Mouse (Mus musculus) CD8-positive naive resting alpha-beta T cell, adult 2 months (primary cell): ENCODE measurements around the gene Gm20708.
A peak's percentile ranks its signal among the peaks of the same experiment; 100 is the strongest.
"Not testable (repeated sequence)": the region's sequence is repeated elsewhere in the genome, so short reads cannot be mapped to it uniquely, and the experiment has no call there.

ENCODE experiments used
- DNase-seq, 2 experiments: peaks; one replicate each; pipeline ENCODE4 v3.0.0; 2022; ENCODE audit warnings: low read depth in 2 of 2, low spot score in 2 of 2

Gene Gm20708

GRCm38 (mm10) chr11:117806781-117807180, 2.7 kb upstream of the Gm20708 start:
- no peak for DNase-seq

DNA sequence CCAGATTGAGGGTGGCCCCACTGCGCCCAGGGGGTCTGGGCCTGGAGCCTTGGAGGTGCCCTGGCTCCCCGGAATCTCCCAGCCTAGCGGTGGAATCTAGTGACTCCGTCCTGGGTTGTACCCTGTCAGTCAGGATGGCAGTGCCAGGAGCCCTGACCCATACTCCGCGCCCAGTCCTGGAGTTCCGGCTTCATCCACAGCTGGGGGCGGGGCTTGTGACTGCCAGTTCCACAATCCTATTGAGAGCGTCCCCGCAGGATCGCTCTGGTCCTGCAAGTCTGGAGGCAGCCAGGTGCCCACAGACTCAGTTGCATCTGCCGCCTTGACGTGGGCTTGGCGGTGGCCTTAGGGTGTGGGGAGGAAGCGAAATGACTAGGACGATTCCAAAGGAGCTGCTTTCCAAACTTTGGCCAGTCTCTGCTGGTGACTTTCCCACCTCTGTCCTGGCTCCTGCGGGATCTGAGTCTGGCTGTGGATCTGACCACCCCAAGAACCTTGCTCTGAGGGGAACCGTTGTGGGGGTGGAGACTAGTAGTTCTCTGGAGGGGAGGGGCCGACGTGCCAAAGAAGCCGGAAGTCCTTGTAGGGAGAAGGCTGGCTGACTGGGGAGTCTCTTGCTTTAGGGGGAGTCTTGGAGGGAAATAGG, 1.1 kb downstream of the Gm20708 start:
- DNase-seq: peak; percentile 54 to 76

- no peak for DNase-seq
Observed at GRCm38 (mm10) chr11:117813867-117814266, 4.4 kb downstream of the Gm20708 start.

DNA sequence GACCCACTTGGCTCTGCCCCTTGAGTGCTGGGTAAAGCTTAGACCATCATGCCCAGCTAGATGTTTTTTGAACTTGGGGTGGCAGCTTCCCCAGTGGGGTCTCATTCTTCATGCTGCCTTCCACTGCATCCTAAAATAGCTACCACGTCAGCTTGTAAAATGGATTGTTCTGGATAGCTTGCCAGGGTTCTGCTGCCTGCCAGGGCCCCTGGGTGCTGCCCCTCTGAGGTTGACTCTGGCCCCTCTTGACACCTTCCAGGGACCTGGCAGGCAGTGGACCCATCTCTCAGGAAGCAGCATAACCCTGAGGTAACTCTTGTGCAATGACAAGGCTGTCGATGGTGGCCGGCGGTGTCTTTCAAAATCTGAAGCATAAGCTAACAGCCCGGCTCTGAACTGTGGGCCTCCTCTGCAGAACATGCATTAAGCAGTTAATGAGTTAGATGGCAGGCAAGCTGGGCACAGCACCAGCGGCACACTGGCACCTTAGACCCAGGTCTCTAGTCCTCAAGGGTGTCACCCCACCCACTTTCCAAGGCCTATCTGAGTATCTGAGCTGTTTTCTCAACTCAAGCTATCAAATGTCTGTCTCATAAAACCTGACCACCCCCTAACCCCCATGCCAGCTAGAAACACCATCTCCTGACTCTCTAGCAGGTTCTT, 5.4 kb downstream of the Gm20708 start:
- DNase-seq: no peak

GRCm38 (mm10) chr11:117815850-117816249, 6.4 kb downstream of the Gm20708 start:
- not testable (repeated sequence) for DNase-seq

- DNase-seq: no peak
Observed at GRCm38 (mm10) chr11:117816389-117816996, 7.0 kb downstream of the Gm20708 start.

GRCm38 (mm10) chr11:117819095-117819494, 9.6 kb downstream of the Gm20708 start:
- DNase-seq: no peak

- no peak for DNase-seq
Observed at GRCm38 (mm10) chr11:117820173-117820572, 10.7 kb downstream of the Gm20708 start.

GRCm38 (mm10) chr11:117821868-117822267, 12.4 kb downstream of the Gm20708 start:
- no peak for DNase-seq

GRCm38 (mm10) chr11:117822728-117823241, 13.3 kb downstream of the Gm20708 start:
- no peak for DNase-seq

DNA sequence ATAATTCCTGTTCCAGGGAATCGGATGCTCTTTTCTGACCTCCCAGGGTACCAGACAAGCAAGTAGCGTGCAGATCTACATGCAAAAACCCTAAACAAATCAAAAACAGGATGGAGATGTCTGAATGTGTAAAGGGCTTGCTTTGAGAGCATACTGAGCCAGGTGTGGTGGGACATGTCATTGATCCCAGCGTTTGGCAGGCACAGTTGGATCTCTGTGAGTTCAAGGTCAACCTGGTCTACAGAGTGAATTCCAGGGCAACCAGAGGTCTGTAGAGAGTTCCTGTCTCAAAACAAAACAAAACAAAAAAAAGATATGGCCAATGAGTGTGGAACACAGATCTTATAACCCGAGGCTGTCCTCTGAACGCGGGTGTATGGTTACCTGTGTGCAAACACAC, 13.9 kb downstream of the Gm20708 start:
- DNase-seq: no peak

DNA sequence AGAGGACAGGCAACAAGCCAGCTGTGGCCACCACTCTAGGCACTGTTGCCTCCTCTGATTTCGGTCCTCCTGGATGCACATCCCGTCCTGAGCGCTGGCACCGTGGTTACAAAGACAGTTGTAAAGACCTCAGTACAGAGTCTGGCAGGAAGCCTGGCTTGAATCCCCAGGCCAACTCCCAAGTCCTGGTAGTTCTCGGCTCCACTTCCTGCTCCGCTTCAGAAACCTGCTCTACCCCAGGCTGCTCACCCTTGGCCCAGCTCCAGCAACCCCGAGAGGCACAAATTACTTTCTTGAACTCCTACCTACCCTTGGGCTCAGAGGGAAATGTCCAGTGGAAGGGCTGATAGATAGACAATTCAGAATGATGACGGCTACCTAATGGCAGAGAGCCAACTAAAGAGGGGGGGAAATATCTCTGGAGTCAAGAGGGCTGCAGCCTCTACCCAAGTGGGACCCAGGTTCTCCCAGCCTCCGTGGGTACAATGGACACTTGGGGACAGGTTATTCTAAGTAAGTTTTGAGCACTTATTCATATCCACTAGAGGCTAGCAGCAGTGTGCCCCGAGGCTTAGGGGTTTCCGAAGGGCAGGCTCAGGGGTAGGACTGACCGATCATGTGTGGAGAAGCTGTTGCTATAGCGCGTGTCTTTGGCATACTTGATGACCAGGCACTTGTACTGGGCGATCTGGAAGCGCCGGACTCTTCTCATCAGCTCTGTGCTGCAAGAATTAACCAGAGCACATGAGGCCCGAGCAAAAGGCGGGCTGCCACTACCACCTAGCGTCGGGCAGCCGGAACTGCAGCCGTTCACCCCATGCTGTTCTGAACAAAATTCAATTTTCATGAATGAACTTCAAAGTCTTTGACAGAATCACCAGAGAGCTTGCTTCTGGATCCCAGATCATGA, 14.8 kb downstream of the Gm20708 start:
- peak; percentile 72 to 83 for DNase-seq

DNA sequence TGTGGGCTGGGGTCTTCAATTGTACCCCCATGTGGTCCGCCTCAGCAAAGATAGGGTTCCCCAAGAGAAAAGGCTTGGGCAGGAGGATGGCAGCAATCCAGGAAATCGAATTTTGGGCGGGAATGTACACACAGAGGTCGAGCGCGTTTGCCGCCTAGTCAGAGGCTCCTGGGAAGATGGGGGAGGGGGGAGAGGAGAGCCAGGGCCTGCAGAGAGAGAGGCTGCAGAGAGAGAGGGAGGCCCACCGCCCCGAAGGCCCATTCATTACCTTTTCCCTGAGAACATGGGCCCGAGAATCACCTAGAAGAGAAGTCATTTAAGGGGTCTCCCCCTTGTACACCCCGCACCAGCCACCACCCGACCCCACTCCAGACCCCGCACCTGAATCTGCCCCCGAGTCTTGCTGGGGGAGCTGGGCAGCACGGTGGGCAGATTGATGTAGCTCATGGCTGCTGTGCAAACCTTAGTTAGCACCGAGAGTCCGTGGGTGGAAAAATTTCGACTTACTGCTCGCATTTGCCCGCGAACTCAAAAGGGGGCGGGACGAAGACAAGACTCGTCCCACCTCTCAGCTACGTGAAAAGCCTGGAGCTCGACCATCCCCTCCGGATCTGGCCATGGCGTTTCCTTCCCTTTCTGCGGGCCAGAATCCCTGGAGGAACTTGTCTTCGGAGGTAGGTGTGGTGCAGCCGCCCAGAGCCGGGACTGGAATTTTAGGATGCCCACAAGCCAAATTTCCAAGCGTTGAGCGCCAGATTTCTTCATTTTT, 16.0 kb downstream of the Gm20708 start, which contains the start of the genes Afmid and Tk1:
TSS of gene Afmid (plus strand) at position 592 of the 769 bp plus-strand sequence.
TSS of gene Tk1 (minus strand) at position 760 of the 769 bp plus-strand sequence.
- DNase-seq: no peak

- no peak for DNase-seq
Observed at GRCm38 (mm10) chr11:117826164-117826563, 16.7 kb downstream of the Gm20708 start.

GRCm38 (mm10) chr11:117826916-117827315, 17.4 kb downstream of the Gm20708 start:
- no peak for DNase-seq

DNA sequence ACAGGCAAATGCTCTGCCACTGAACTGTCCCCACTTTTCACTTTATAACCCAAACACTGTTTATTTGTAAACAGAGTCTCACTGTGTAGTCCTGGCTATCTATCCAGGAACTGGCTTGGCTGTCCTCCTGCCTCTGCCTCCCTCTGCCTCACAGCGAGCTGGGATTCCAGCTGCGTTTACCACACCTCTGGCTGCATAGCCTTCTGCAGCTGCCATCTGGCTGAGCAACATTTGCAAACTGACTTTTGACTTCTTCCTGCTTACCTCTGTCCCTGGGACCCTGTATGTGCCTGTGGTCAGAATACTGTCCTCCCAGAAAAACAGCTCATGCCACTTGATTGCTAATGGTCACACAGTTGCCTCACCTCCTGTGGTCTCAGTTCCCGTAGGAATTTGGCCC, 17.9 kb downstream of the Gm20708 start:
- DNase-seq: no peak

GRCm38 (mm10) chr11:117828149-117828887, 18.9 kb downstream of the Gm20708 start:
- DNase-seq: peak; percentile 40 to 48

GRCm38 (mm10) chr11:117828888-117829604, 19.6 kb downstream of the Gm20708 start:
- no peak for DNase-seq

DNA sequence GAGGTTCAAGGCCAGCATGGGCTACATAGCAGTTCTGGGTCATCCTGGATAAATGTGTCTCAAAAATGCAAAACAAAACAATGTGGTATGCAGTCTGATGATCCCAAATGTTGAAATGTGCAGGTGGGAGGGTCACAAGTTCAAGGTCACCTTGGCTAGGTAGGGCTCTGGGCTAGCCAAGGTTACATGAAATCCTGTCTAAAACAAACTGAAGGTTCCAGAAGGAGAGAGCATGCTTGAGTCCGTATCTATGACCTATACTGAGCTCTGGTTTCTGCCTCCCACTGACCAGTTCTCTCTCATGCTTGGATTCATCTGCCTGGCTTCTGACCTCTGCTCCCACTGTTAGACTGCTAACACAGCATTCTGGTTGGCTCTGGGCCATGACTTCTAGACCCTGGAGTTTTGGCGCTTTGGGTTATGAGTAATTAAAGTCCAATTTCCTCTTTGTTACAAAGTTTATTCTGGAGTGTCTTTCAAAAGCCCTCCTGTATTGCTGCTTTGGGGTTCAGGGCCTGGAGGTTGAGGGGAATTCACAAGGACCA, 20.3 kb downstream of the Gm20708 start:
- DNase-seq: no peak
